19 mouse cellular contexts compared by ENCODE assay signal in the genomic region with DNA sequence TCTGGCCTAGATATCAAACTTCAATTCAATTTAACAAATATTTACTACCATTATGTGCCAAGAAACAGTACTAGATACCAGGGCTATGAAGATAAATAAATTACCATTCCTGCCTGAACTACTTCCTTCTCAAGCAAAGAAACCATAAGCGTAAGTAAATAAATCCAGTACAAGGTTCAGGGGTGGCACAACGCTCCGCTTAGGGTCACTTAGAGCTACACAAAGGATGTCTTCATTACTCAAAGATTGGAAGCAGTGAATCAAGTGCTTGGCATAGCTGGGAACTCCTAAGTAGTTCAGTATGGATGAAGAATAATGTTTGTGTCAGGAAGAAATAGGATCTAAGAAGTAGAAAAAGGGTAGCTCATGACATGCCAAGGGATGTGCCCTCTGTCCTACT. TPM values are rescaled to one million over a fixed set of nuclear protein-coding genes. Genes with fewer than 3 reads are reported as not detected.
DNase-seq lines count a peak whose midpoint lies in the region; ATAC-seq and TF ChIP-seq lines count a peak whose summit lies in the region.
"Had no signal": no experiment of that assay in that cellular context is flagged by ENCODE, and none has a peak within 500 bp of the region (broad histone marks: within the 10 kb centered on the region; RNA-seq: fewer than 3 reads in every experiment).

No protein-coding gene starts in this region.

- peaks cover 40% of the 10 kb centered on the region for H3K4me1 ChIP-seq in bone marrow macrophage, adult 2 months (ENCODE audit: control insufficient read depth, insufficient read depth, low read length)
- peaks cover 6% of the 10 kb centered on the region for H3K4me1 ChIP-seq in intestine, embryonic 14.5 days (replicated peaks; ENCODE audit: control insufficient read depth, insufficient read depth, low read length)
- H3K4me1 ChIP-seq in stomach, embryonic 15.5 days = peaks cover 4% of the 10 kb centered on the region; the same call in 1 of the 2 replicates

- H3K36me3 ChIP-seq in intestine, embryonic 14.5 days (ENCODE audit: control insufficient read depth, insufficient read depth, low read length) = peaks cover 30% of the 10 kb centered on the region
- H3K36me3 ChIP-seq in stomach, embryonic 15.5 days = no peaks in the 10 kb centered on the region

- H3K4me3 ChIP-seq in bone marrow macrophage, adult 2 months (ENCODE audit: insufficient read depth, low read length) = no peak overlapping the region
- H3K4me3 ChIP-seq in intestine, embryonic 14.5 days (ENCODE audit: low read depth, low read length) = no peak overlapping the region
- no peak overlapping the region for H3K4me3 ChIP-seq in stomach, embryonic 15.5 days (replicated peaks)
- H3K4me3 ChIP-seq: forebrain, embryonic 15.5 days; heart, adult 2 months; heart, embryonic 12.5 days; hindbrain, embryonic 10.5 days; hindbrain, embryonic 15.5 days had no signal

- peak; percentile 82 for ATAC-seq in intestine, embryonic 14.5 days (replicated peaks; ENCODE audit: low FRiP score, low TSS enrichment, low read depth)
- peak; percentile 80 for ATAC-seq in stomach, embryonic 15.5 days (ENCODE audit: insufficient read depth, low FRiP score, low read depth)
- ATAC-seq: forebrain, embryonic 15.5 days had no signal

- 69% methylated on average over 3 of the region's 3 CpGs for WGBS in intestine, embryonic 14.5 days
- WGBS in large intestine, adult 2 months = 38% methylated on average over 3 of the region's 3 CpGs
- WGBS in stomach, embryonic 15.5 days = 78% methylated on average over 3 of the region's 3 CpGs

- DNase-seq in intestine, embryonic 14.5 days (ENCODE audit: low spot score) = no peak
- peak; percentile 64 for DNase-seq in large intestine, adult 2 months (ENCODE audit: low read depth, low spot score)
- DNase-seq in cerebellum, adult 18-20 months = no peak
- DNase-seq in thymus, postnatal 0 days (ENCODE audit: low spot score) = no peak
- no peak for DNase-seq in cerebellum, postnatal 4 days (ENCODE audit: low spot score in 2 of 2)
- DNase-seq: adrenal gland, adult 8-10 months; cerebellum, adult 11-12 months; cerebellum, adult 9-11 months; cerebellum, postnatal 36 days; gastrocnemius, postnatal 10 days; heart, adult 2 months had no signal

- H3K9ac ChIP-seq in intestine, embryonic 14.5 days (ENCODE audit: low read length) = no peak overlapping the region
- no peak overlapping the region for H3K9ac ChIP-seq in stomach, embryonic 15.5 days
- H3K9ac ChIP-seq: forebrain, embryonic 15.5 days; heart, embryonic 12.5 days; hindbrain, embryonic 15.5 days had no signal

- no peaks in the 10 kb centered on the region for H3K27me3 ChIP-seq in intestine, embryonic 14.5 days (replicated peaks; ENCODE audit: control insufficient read depth, insufficient read depth, low read length)
- H3K27me3 ChIP-seq in stomach, embryonic 15.5 days (replicated peaks) = no peaks in the 10 kb centered on the region
- H3K27me3 ChIP-seq: forebrain, embryonic 15.5 days; heart, embryonic 12.5 days; hindbrain, embryonic 15.5 days had no signal

- TF ChIP-seq POLR2A in bone marrow macrophage, adult 2 months (IDR thresholded peaks at IDR 0.05; ENCODE audit: borderline replicate concordance, low read depth, low read length) = no peak

- H3K9me3 ChIP-seq in intestine, embryonic 14.5 days (ENCODE audit: control insufficient read depth, low read length) = no peaks in the 10 kb centered on the region
- H3K9me3 ChIP-seq in stomach, embryonic 15.5 days = no peaks in the 10 kb centered on the region
- H3K9me3 ChIP-seq: forebrain, embryonic 15.5 days; heart, embryonic 12.5 days; hindbrain, embryonic 10.5 days; hindbrain, embryonic 15.5 days had no signal

- H3K27ac ChIP-seq in bone marrow macrophage, adult 2 months (ENCODE audit: insufficient read depth, low read depth, low read length) = peak overlapping the region; percentile 98
- H3K27ac ChIP-seq in intestine, embryonic 14.5 days (ENCODE audit: low read depth) = peak overlapping the region; percentile 54
- H3K27ac ChIP-seq in stomach, embryonic 15.5 days = 0 out of 2 replicates have a peak overlapping the region, but pooled peaks have one; percentile 32
- H3K27ac ChIP-seq: forebrain, embryonic 15.5 days; heart, adult 2 months; hindbrain, embryonic 10.5 days; hindbrain, embryonic 15.5 days had no signal

- no peak overlapping the region for H3K4me2 ChIP-seq in intestine, embryonic 14.5 days (ENCODE audit: low read length)
- no peak overlapping the region for H3K4me2 ChIP-seq in stomach, embryonic 15.5 days
- H3K4me2 ChIP-seq: forebrain, embryonic 15.5 days; heart, embryonic 12.5 days; hindbrain, embryonic 15.5 days had no signal

- no peak for TF ChIP-seq CTCF in bone marrow macrophage, adult 2 months (IDR thresholded peaks at IDR 0.05; ENCODE audit: low read depth, low read length)

RNA-seq across cellular contexts. Expression of a gene that starts 5.3 kb away (rescaled TPM):
- polyA plus RNA-seq in bone marrow macrophage, adult 2 months (2012; ENCODE audit: insufficient read depth, insufficient read length, missing spikeins) = 35.7 and 40.1 TPM in 2 replicates
- polyA plus RNA-seq in intestine, embryonic 14.5 days (2014; fragmentation: Nextera tagmentation; extraction: Ambion mirVana) = 167 and 177 TPM in 2 replicates
- 30.9 and 32.1 TPM in 2 replicates for polyA plus RNA-seq in large intestine, adult 2 months (2012; rRNA removed)
- 140 and 150 TPM in 2 replicates for polyA plus RNA-seq in stomach, embryonic 15.5 days (2015; fragmentation: Nextera tagmentation; extraction: Ambion mirVana)
- polyA plus RNA-seq in thymus, postnatal 0 days (2015; fragmentation: Nextera tagmentation; extraction: Ambion mirVana) = 122 and 141 TPM in 2 replicates

RNA-seq across cellular contexts. Expression of a gene that starts 27.4 kb away (rescaled TPM):
- not detected in 2 replicates for polyA plus RNA-seq in bone marrow macrophage, adult 2 months (2012; ENCODE audit: insufficient read depth, insufficient read length, missing spikeins)
- 0.16 TPM in 1 of 2 replicates, not detected in the other for polyA plus RNA-seq in intestine, embryonic 14.5 days (2014; fragmentation: Nextera tagmentation; extraction: Ambion mirVana)
- 0.98 and 1.9 TPM in 2 replicates for polyA plus RNA-seq in large intestine, adult 2 months (2012; rRNA removed)
- polyA plus RNA-seq in stomach, embryonic 15.5 days (2015; fragmentation: Nextera tagmentation; extraction: Ambion mirVana) = 0.37 TPM in 1 of 2 replicates, not detected in the other
- 0.39 and 0.90 TPM in 2 replicates for polyA plus RNA-seq in thymus, postnatal 0 days (2015; fragmentation: Nextera tagmentation; extraction: Ambion mirVana)
- polyA plus RNA-seq: forebrain, embryonic 11.5 days; forebrain, embryonic 15.5 days; heart, embryonic 12.5 days; hindbrain, embryonic 10.5 days had no signal

RNA-seq across cellular contexts. Expression of a gene that starts 28.5 kb away (rescaled TPM):
- polyA plus RNA-seq in bone marrow macrophage, adult 2 months (2012; ENCODE audit: insufficient read depth, insufficient read length, missing spikeins) = not detected in 2 replicates
- 0.16 TPM in 1 of 2 replicates, not detected in the other for polyA plus RNA-seq in intestine, embryonic 14.5 days (2014; fragmentation: Nextera tagmentation; extraction: Ambion mirVana)
- polyA plus RNA-seq in large intestine, adult 2 months (2012; rRNA removed) = 1.1 and 3.5 TPM in 2 replicates
- polyA plus RNA-seq in stomach, embryonic 15.5 days (2015; fragmentation: Nextera tagmentation; extraction: Ambion mirVana) = 0.08 and 0.18 TPM in 2 replicates
- not detected in 2 replicates for polyA plus RNA-seq in thymus, postnatal 0 days (2015; fragmentation: Nextera tagmentation; extraction: Ambion mirVana)
- polyA plus RNA-seq: heart, embryonic 16.5 days had no signal

Comparison
In these comparisons a context has a peak if more than half of its experiments do, and no peak if none do; other contexts are left out.
1. H3K27ac ChIP-seq: peak in every context shown above with its lines; median percentile 98 in bone marrow macrophage, adult 2 months; 54 in intestine, embryonic 14.5 days; 32 in stomach, embryonic 15.5 days.